Mouse (Mus musculus): ENCODE data around the gene Crtc3.

GRCm38 (mm10) chr7:80661082-80661481 is 27.6 kb downstream of the Crtc3 start:
- no peak for TF ChIP-seq POLR2A (IDR thresholded peaks at IDR 0.05; ENCODE audit: extremely low read depth, insufficient read depth, low read length)
- no peak for TF ChIP-seq CTCF (IDR thresholded peaks at IDR 0.05; ENCODE audit: extremely low read depth, insufficient read depth, low read length)
